12 mouse cellular contexts compared by ENCODE assay signal in genomic region chr11:112238960-112239884, GRCm38 (mm10).
DNase-seq lines count a peak whose midpoint lies in the region; ATAC-seq and TF ChIP-seq lines count a peak whose summit lies in the region.
"Had no signal": no experiment of that assay in that cellular context is flagged by ENCODE, and none has a peak within 500 bp of the region (broad histone marks: within the 10 kb centered on the region; RNA-seq: fewer than 3 reads in every experiment).

No protein-coding gene starts in this region.

- TF ChIP-seq POLR2A in brain, embryonic 14.5 days (IDR thresholded peaks at IDR 0.05; ENCODE audit: borderline replicate concordance, extremely low read depth, insufficient read depth, insufficient read length, poor library complexity, severe bottlenecking): no peak

- ATAC-seq in hindbrain, embryonic 12.5 days (ENCODE audit: low FRiP score): no peak
- ATAC-seq: hindbrain, embryonic 16.5 days had no signal

- no peak overlapping the region for H3K4me2 ChIP-seq in hindbrain, embryonic 12.5 days (replicated peaks)
- H3K4me2 ChIP-seq: heart, embryonic 11.5 days; neural tube, embryonic 13.5 days had no signal

- H3K4me1 ChIP-seq in limb, embryonic 10.5 days: peaks cover 16% of the 10 kb centered on the region
- H3K4me1 ChIP-seq in hindbrain, embryonic 12.5 days: no peaks in the 10 kb centered on the region
- H3K4me1 ChIP-seq: neural tube, embryonic 13.5 days had no signal

- H3K27me3 ChIP-seq in limb, embryonic 10.5 days (ENCODE audit: low read depth, poor library complexity, severe bottlenecking): no peaks in the 10 kb centered on the region
- no peaks in the 10 kb centered on the region for H3K27me3 ChIP-seq in hindbrain, embryonic 12.5 days
- H3K27me3 ChIP-seq: neural tube, embryonic 13.5 days had no signal

- H3K4me3 ChIP-seq in limb, embryonic 10.5 days: peak overlapping the region; percentile 30
- no peak overlapping the region for H3K4me3 ChIP-seq in hindbrain, embryonic 12.5 days
- H3K4me3 ChIP-seq: neural tube, embryonic 13.5 days had no signal

- peak; percentile 0 for DNase-seq in cerebellum, adult 11 months
- DNase-seq in cerebellum, adult 8-10 months: no peak
- DNase-seq in brain, embryonic 14.5 days (ENCODE audit: low read depth): peak; percentile 20
- DNase-seq in forelimb bud, embryonic 11.5 days (ENCODE audit: low read depth, low spot score): peak; percentile 41
- peak; percentile 38 for DNase-seq in limb, embryonic 10.5 days (ENCODE audit: low spot score)
- no peak for DNase-seq in thymus, postnatal 36 days
- DNase-seq in adrenal gland, postnatal 25 days: no peak
- DNase-seq: thymus, adult 18-20 months had no signal

- no peak overlapping the region for H3K9ac ChIP-seq in hindbrain, embryonic 12.5 days
- H3K9ac ChIP-seq: neural tube, embryonic 13.5 days had no signal

- H3K9me3 ChIP-seq in limb, embryonic 10.5 days (replicated peaks): no peaks in the 10 kb centered on the region
- H3K9me3 ChIP-seq in hindbrain, embryonic 12.5 days (replicated peaks): no peaks in the 10 kb centered on the region
- H3K9me3 ChIP-seq: neural tube, embryonic 13.5 days had no signal

- H3K27ac ChIP-seq in limb, embryonic 10.5 days: peak overlapping the region; percentile 72
- no peak overlapping the region for H3K27ac ChIP-seq in hindbrain, embryonic 12.5 days
- H3K27ac ChIP-seq: neural tube, embryonic 13.5 days had no signal

- H3K36me3 ChIP-seq in limb, embryonic 10.5 days: no peaks in the 10 kb centered on the region
- no peaks in the 10 kb centered on the region for H3K36me3 ChIP-seq in hindbrain, embryonic 12.5 days
- H3K36me3 ChIP-seq: neural tube, embryonic 13.5 days had no signal

- no peak for TF ChIP-seq CTCF in brain, embryonic 14.5 days (IDR thresholded peaks at IDR 0.05; ENCODE audit: borderline replicate concordance, extremely low read depth, insufficient read depth, insufficient read length)

- 36% methylated on average over 19 of the region's 19 CpGs for WGBS in limb, embryonic 10.5 days
- 72% methylated on average over 19 of the region's 19 CpGs for WGBS in hindbrain, embryonic 12.5 days

Comparison
In these comparisons a context has a peak if more than half of its experiments do, and no peak if none do; other contexts are left out.
1. DNase-seq: peak in cerebellum, adult 11 months (single experiment), brain, embryonic 14.5 days (single experiment), forelimb bud, embryonic 11.5 days (single experiment) and limb, embryonic 10.5 days (single experiment); none in cerebellum, adult 8-10 months (single experiment), thymus, postnatal 36 days (0 of 2) and adrenal gland, postnatal 25 days (single experiment).